Mouse (Mus musculus): ENCODE data around the gene Dlg1. TPM values are rescaled to one million over a fixed set of nuclear protein-coding genes. Genes with fewer than 3 reads are reported as not detected.

Gene Dlg1
- total RNA-seq, 2 experiments from 2014 or later = 84.0 to 86.3 TPM

DNA sequence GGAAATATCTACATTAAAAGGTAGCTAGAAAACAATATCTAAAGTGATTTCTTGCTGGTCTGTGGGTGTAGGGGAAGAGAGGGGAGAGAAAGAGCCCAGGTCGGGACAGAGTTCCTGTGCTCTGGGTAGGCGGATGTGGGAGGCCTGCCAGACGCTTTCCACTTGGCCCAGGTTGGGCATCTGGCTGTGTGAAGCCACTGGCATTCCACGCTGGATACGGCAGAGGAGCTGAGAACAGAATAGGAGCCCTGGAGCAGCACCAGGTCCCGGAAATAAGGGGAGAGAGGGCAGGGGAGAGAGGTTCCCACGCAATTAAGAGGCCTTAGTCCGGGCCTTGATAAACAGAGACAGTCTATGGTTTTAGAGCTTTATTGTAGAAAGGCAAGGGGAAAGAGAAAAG lies 77.0 kb downstream of the Dlg1 start:
- DNase-seq = no peak

GRCm38 (mm10) chr16:31740704-31741103 lies 77.5 kb downstream of the Dlg1 start:
- DNase-seq = no peak

- DNase-seq = no peak
Measured at GRCm38 (mm10) chr16:31750526-31750925, 87.3 kb downstream of the Dlg1 start.

GRCm38 (mm10) chr16:31754172-31755025 lies 91.2 kb downstream of the Dlg1 start:
- peak; percentile 50 to 71 for DNase-seq

GRCm38 (mm10) chr16:31755053-31755452 lies 91.8 kb downstream of the Dlg1 start:
- no peak for DNase-seq

DNA sequence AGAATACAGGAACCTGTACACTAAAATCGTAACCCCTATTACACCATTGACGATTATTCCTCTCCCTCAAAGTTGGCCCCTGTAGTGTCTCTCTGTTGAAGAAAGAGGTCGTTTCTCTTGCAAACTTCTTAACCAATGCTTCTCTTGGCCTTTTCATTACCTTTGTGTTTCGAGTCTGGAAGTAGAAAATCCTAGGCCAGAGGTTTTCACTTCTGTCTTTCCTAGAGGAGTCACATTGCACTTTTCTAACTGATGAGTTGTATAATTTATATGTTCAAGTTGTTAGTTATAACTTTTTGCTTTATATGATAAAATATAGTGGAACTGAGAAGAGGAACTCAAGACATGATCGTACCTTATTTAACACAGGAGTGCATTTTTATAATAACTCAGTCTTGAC lies 93.2 kb downstream of the Dlg1 start:
- DNase-seq = no peak

DNA sequence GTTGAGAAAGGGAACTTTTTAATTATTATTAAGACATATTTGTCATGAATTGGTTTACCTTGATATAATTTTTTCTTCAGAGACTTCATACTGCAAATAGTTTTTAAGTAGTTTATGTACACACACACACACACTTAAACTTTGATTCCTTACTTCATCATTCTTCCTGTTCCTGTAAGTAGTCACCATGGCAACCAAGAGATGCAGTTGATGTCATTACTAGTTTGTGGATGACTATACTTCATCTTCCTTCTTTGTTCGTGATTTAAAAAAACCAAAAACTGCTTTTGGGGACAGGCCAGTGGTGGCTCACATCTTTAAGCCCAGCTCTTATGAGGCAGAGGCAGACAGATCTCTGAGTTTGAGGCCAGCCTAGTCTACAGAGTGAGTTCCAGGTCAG lies 94.4 kb downstream of the Dlg1 start:
- no peak for DNase-seq

DNA sequence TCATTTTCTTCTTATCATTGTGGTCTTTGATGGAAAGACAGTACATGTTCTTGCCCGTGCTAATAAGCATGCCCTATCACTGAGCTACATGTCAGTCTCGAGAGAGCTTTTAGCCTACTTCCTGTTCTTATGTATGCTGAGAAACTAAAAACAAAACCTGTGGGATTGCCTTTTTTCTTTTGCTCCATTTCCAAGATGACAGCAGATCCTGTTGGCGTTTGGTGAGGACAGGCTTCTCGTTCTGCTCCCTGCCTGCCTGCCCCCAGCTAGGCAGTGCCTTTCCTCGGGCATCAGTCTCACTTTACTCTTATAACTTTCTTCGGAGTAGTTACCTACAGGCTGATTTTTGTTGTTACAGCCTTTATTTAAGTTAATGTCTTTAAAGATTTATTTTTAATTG lies 96.2 kb downstream of the Dlg1 start:
- no peak for DNase-seq

- DNase-seq = no peak
Measured at GRCm38 (mm10) chr16:31766298-31766697, 103.1 kb downstream of the Dlg1 start.

DNA sequence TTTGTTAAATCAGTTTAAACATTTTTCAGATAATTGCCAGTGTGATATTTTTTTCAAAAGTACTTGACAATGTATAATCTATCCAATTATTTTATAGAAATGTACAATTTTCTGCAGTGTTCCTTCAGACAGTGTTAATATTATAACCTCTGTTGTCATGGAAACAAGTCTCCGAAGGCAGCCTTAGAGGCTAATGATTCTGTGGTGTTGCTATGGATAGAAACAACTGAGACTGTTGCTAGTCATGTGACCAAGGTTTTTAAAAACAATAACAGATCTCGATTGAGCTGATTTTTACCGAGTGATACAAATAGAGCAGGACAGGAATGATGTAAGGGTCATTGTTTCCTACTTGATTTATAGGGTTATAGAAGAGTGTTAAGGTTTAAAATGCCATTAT lies 103.5 kb downstream of the Dlg1 start:
- DNase-seq = no peak

- DNase-seq = no peak
Measured at GRCm38 (mm10) chr16:31775924-31776323, 112.7 kb downstream of the Dlg1 start.

DNA sequence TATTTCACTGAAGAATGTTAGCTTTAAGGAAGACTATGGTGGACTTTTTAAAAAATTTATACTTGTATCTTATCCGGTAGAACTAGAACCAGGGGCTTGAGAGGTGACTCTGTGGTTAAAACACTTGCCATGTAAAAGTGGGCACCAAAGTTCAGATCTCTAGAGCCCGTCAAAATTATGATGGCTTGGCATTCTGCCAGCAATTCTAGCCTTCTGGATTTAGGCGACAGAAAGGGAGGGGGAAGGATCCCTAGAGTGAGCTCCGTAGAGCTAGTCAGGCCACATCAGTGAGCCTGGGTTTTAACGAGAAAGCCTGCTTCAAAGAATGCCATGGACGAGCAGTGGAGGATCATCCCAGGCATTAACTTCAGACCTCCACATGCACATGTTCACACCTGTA lies 117.8 kb downstream of the Dlg1 start:
- DNase-seq = no peak

- no peak for DNase-seq
Measured at GRCm38 (mm10) chr16:31790056-31790455, 126.8 kb downstream of the Dlg1 start.

DNA sequence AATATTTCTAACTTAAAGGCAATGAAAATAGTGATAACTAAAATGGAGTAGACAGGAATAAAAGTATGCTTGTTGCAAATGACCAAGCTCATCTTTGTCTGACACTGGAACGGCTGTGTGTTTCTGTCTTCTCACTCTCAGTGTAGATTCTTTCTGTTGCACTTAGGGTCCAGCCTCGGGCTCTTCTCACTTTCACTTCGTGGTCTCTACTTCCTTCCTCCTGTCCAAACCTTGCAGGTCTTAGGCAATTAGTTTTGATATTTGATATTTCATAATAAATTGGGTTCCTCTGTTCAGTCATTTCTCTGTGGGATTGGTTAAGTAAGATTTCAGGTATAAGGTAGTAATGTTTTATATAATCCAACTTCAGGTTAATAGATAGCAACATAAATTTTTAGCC lies 140.4 kb downstream of the Dlg1 start:
- DNase-seq = no peak

- DNase-seq = no peak
Measured at GRCm38 (mm10) chr16:31826049-31826448, 162.8 kb downstream of the Dlg1 start.

DNA sequence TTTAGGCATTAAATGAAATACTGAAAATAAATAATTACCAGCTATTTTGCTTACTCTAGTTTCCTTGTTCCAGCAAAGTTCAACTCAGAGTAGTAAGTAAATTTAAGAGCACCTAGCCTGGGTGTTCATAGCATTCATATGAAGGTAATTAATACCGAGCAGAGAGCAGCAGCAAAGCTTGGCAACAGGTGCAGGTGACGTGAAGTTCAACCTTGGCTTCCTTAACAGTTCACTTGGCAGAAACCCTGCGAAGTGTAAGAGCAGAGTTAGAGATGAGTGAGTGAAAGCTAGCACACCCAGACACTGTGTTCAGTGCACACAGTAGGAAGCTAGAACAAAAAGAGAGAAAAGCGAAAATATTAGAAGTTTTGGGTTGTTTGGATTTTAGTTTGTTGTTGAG lies 167.5 kb downstream of the Dlg1 start:
- no peak for DNase-seq

GRCm38 (mm10) chr16:31832630-31833422 lies 169.6 kb downstream of the Dlg1 start:
- DNase-seq = no peak

GRCm38 (mm10) chr16:31834011-31834584 lies 170.9 kb downstream of the Dlg1 start:
- DNase-seq = no peak

DNA sequence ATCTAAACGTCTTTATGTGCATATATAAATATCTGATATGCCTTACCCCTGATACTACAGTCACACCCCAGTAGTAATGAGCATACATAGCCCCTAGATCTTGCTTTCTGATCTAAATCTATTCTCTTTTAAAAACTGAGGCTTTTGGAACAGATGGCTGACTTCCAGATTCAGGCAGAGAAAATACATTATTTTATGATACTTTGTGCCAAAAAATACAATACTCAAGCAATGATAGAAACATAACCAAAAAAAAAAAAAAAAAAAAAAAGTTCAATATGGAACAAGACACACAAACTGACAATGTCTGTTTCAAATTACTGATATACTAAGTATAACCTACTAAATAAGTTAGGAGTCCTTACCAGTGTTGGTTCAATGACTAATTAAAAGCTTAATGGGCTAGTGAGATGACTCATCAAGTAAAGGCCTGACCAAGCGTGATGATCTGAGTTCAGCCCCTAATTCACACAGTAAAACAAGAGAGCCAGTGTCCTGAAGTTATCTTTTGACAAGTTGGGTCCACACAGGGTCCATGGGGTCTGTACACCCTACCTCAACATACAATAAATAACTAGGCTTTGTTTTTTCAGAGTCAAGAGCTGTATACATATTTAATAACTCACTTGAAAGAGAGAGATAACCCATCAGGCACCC lies 171.5 kb downstream of the Dlg1 start:
- no peak for DNase-seq

GRCm38 (mm10) chr16:31837362-31837761 lies 174.1 kb downstream of the Dlg1 start:
- DNase-seq = no peak

DNA sequence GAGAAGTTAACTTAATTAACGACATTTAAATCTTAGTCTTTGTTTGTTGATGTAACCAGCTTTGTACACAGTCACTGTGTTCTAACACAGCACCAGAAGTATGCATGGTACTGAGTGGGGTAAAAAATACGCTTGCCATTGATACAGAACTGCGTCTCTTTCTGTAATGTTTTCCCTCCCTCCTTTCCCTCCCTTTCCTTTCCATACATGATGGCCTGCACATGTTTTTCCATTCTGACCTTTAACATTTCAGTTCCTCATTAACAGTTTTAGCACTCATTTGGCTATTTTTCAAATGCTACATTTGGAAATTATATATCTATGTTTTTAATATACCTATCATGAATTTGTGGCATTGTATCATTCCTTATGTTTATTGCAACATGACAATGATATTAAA lies 181.0 kb downstream of the Dlg1 start:
- DNase-seq = no peak

GRCm38 (mm10) chr16:31846763-31847162 lies 183.5 kb downstream of the Dlg1 start:
- no peak for DNase-seq

DNA sequence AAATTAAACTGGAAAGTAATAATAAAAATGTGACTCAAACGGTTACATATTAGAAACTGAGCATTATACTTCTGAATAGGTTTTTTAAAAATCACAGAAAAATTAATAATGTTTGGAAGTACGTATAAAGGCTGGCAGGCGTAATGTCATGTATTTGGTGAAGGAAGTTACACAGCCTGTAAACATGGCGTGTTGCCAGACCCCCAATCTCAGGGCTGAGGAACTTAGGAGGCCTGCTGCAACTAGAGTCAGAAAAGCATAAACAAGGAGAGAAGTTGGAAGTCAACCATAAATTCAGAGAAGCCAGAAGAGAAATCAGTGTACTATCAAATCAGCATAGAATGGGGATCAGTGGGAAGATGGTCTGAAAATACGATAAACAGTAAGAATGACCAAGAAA lies 200.7 kb downstream of the Dlg1 start:
- DNase-seq = no peak
